Comparison of ENCODE assay signal across 16 mouse cellular contexts in the genomic region with DNA sequence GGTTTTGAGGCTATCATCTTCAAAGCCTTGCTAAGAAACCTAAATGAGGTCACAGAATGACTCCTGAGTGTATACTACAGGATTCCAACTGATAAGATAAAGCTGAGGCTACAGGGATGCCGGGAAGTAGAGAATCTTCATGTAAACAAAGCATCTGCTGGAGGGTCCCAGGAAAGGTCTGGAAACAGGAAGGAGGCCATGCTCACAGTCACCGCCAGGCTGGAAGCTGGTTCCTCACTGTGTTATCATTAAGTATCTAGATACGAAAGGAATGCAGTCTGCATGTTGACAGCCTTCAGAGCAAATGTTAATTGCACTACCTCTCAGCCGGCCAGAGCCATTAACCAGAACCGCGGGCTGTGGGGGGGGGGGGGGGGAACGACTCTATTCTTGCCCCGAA.
DNase-seq lines count a peak whose midpoint lies in the region; ATAC-seq and TF ChIP-seq lines count a peak whose summit lies in the region.
"Had no signal": no experiment of that assay in that cellular context is flagged by ENCODE, and none has a peak within 500 bp of the region (broad histone marks: within the 10 kb centered on the region; RNA-seq: fewer than 3 reads in every experiment).

No protein-coding gene starts in this region.

- in situ Hi-C loops in CH12.LX (cut with MboI; ENCODE audit: low pct_ligation_motif_present, low pct_unique_long_range_greater_than_20kb, low sequenced_read_pairs): no loop called here

- peaks cover 11% of the 10 kb centered on the region for H3K4me1 ChIP-seq in heart, embryonic 15.5 days (replicated peaks)
- H3K4me1 ChIP-seq in CH12.LX (ENCODE audit: control insufficient read depth in 1 of 2, insufficient read depth in 2 of 2): peaks cover 0 to 10% of the 10 kb centered on the region in 2 experiments; a peak in 2 of 4 replicates
- peaks cover 11% of the 10 kb centered on the region for H3K4me1 ChIP-seq in embryonic facial prominence, embryonic 13.5 days
- H3K4me1 ChIP-seq: forebrain, embryonic 13.5 days had no signal

- dilution Hi-C loops in CH12.LX (cut with MboI; ENCODE audit: extremely low pct_ligation_motif_present, extremely low pct_unique_long_range_greater_than_20kb, low sequenced_read_pairs): no loop called here

- no peaks in the 10 kb centered on the region for H3K9me3 ChIP-seq in heart, embryonic 15.5 days (replicated peaks)
- H3K9me3 ChIP-seq in CH12.LX (replicated peaks; ENCODE audit: low read length): peaks cover 6% of the 10 kb centered on the region
- H3K9me3 ChIP-seq in embryonic facial prominence, embryonic 13.5 days: no peaks in the 10 kb centered on the region; the same call in 1 of the 2 replicates
- H3K9me3 ChIP-seq: forebrain, embryonic 13.5 days had no signal

- no peak for TF ChIP-seq POLR2A in CH12.LX (IDR thresholded peaks at IDR 0.05; ENCODE audit: low read depth, low read length)

- no peaks in the 10 kb centered on the region for H3K79me2 ChIP-seq in CH12.LX (replicated peaks; ENCODE audit: control insufficient read depth, extremely low read depth, insufficient read depth, poor library complexity, severe bottlenecking)

- intact Hi-C loops in heart, postnatal 36 days (cut with DNase I): no loop called here

- TF ChIP-seq RAD21 in CH12.LX (IDR thresholded peaks at IDR 0.05; ENCODE audit: low read depth, low read length): no peak

- TF ChIP-seq EP300 in CH12.LX (IDR thresholded peaks at IDR 0.05; ENCODE audit: low read length): no peak

- no peak for TF ChIP-seq CTCF in CH12.LX (conservative IDR thresholded peaks at IDR 0.05 in 1 of 2, IDR thresholded peaks at IDR 0.05 in 1 of 2; ENCODE audit: low read depth in 2 of 2, low read length in 2 of 2)
- no peak for TF ChIP-seq CTCF in layer of hippocampus, adult 2 months (conservative IDR thresholded peaks at IDR 0.05)

- peak overlapping the region; percentile 21; the same call in 1 of the 2 replicates for H3K4me3 ChIP-seq in heart, embryonic 15.5 days
- no peak overlapping the region for H3K4me3 ChIP-seq in CH12.LX (replicated peaks in 1 of 3; ENCODE audit: low read depth in 2 of 3, low read length in 2 of 3, poor library complexity in 1 of 3)
- no peak overlapping the region for H3K4me3 ChIP-seq in embryonic facial prominence, embryonic 13.5 days
- no peak overlapping the region for H3K4me3 ChIP-seq in layer of hippocampus, adult 2 months
- H3K4me3 ChIP-seq: forebrain, embryonic 13.5 days had no signal

- 4% methylated on average over 8 of the region's 8 CpGs for WGBS in heart, embryonic 15.5 days
- WGBS in embryonic facial prominence, embryonic 13.5 days: 33% methylated on average over 8 of the region's 8 CpGs

- no peak overlapping the region for H3K9ac ChIP-seq in heart, embryonic 15.5 days
- no peak overlapping the region for H3K9ac ChIP-seq in CH12.LX (ENCODE audit: insufficient read depth, low read depth)
- H3K9ac ChIP-seq in embryonic facial prominence, embryonic 13.5 days: no peak overlapping the region
- H3K9ac ChIP-seq: forebrain, embryonic 13.5 days; hindbrain, embryonic 14.5 days had no signal

- no peak for ATAC-seq in heart, embryonic 15.5 days (replicated peaks; ENCODE audit: insufficient number of reproducible peaks, insufficient read depth, low FRiP score, low read depth)
- no peak for ATAC-seq in embryonic facial prominence, embryonic 13.5 days (ENCODE audit: insufficient number of reproducible peaks, insufficient read depth, low FRiP score, low TSS enrichment, low read depth)
- ATAC-seq: forebrain, embryonic 13.5 days had no signal

- H3K27me3 ChIP-seq in heart, embryonic 15.5 days: no peaks in the 10 kb centered on the region
- H3K27me3 ChIP-seq in CH12.LX (replicated peaks): no peaks in the 10 kb centered on the region
- no peaks in the 10 kb centered on the region for H3K27me3 ChIP-seq in embryonic facial prominence, embryonic 13.5 days
- H3K27me3 ChIP-seq: forebrain, embryonic 13.5 days had no signal

- peak overlapping the region; percentile 43 for H3K4me2 ChIP-seq in heart, embryonic 15.5 days
- H3K4me2 ChIP-seq in CH12.LX (ENCODE audit: insufficient read depth, low read depth, poor library complexity, severe bottlenecking): 0 out of 2 replicates have a peak overlapping the region, but pooled peaks have one; percentile 23
- H3K4me2 ChIP-seq in embryonic facial prominence, embryonic 13.5 days: 0 out of 2 replicates have a peak overlapping the region, but pooled peaks have one; percentile 2
- H3K4me2 ChIP-seq: forebrain, embryonic 13.5 days; hindbrain, embryonic 14.5 days; midbrain, embryonic 11.5 days had no signal

- H3K27ac ChIP-seq in heart, embryonic 15.5 days: no peak overlapping the region
- no peak overlapping the region for H3K27ac ChIP-seq in CH12.LX (ENCODE audit: insufficient read depth, low read depth)
- H3K27ac ChIP-seq in embryonic facial prominence, embryonic 13.5 days: no peak overlapping the region
- no peak overlapping the region for H3K27ac ChIP-seq in layer of hippocampus, adult 2 months
- H3K27ac ChIP-seq: forebrain, embryonic 13.5 days; hindbrain, embryonic 14.5 days had no signal

- no peak for DNase-seq in heart, postnatal 36 days
- DNase-seq in kidney, postnatal 4 days: peak; percentile 9 to 24
- DNase-seq in kidney, adult 8-10 months: no peak
- no peak for DNase-seq in CH12.LX (ENCODE audit: extremely low read depth)
- no peak for DNase-seq in layer of hippocampus, adult 2 months (ENCODE audit: low spot score in 2 of 2)
- DNase-seq in ovary, postnatal 14 days (ENCODE audit: low spot score): no peak
- DNase-seq: adrenal gland, adult 8-10 months; cerebellum, adult 18-20 months; left cerebral cortex, postnatal 4 days; retina, postnatal 1 day; thymus, postnatal 25 days had no signal

- no peaks in the 10 kb centered on the region for H3K36me3 ChIP-seq in heart, embryonic 15.5 days
- H3K36me3 ChIP-seq in CH12.LX (replicated peaks in 1 of 2; ENCODE audit: control insufficient read depth in 1 of 2, insufficient read depth in 1 of 2, low read length in 1 of 2): no peaks in the 10 kb centered on the region
- H3K36me3 ChIP-seq in embryonic facial prominence, embryonic 13.5 days: no peaks in the 10 kb centered on the region

TF ChIP-seq in CH12.LX, 34 proteins besides CTCF, POLR2A, EP300 and RAD21:
- TF ChIP-seq CHD2 (IDR thresholded peaks at IDR 0.05; ENCODE audit: low read length): no peak
- no peak for TF ChIP-seq MXI1 (IDR thresholded peaks at IDR 0.05; ENCODE audit: low read depth, low read length)
- TF ChIP-seq USF1 (IDR thresholded peaks at IDR 0.05; ENCODE audit: low read depth, low read length): no peak
- no peak for TF ChIP-seq NRF1 (IDR thresholded peaks at IDR 0.05; ENCODE audit: low read depth, low read length)
- TF ChIP-seq ZC3H11A (IDR thresholded peaks at IDR 0.05; ENCODE audit: low read depth, low read length): no peak

Comparison
In these comparisons a context has a peak if more than half of its experiments do, and no peak if none do; other contexts are left out.
1. DNase-seq: peak in kidney, postnatal 4 days (2 of 2); none in heart, postnatal 36 days (0 of 2), kidney, adult 8-10 months (0 of 2), CH12.LX (single experiment), layer of hippocampus, adult 2 months (0 of 2) and ovary, postnatal 14 days (single experiment).
2. Peak in every context shown above with its lines, with median percentiles within 50 percentile points of each other: H3K4me2 ChIP-seq.